Mouse (Mus musculus): ENCODE data around the gene Snx11. TPM values are rescaled to one million over a fixed set of nuclear protein-coding genes. Genes with fewer than 3 reads are reported as not detected.

Gene Snx11
- total and polyA plus RNA-seq, 2 experiments from 2014 or later: 38.9 to 61.9 TPM

- ATAC-seq (ENCODE audit: low FRiP score) (no peak), DNase-seq (ENCODE audit: low spot score) (no peak)
- H3K4me1 ChIP-seq (ENCODE audit: insufficient read depth, low read length): peaks cover 25% of the 10 kb centered on the region
- no peaks in the 10 kb centered on the region for H3K27me3 ChIP-seq (ENCODE audit: insufficient read depth, low read length)
- no peak overlapping the region; the same call in 1 of the 2 replicates for H3K27ac ChIP-seq (ENCODE audit: low read depth, low read length)
- H3K4me2 ChIP-seq (ENCODE audit: low read depth, low read length, poor library complexity, severe bottlenecking): peak overlapping the region; percentile 99
- H3K36me3 ChIP-seq (ENCODE audit: insufficient read depth, low read length): peaks cover 49% of the 10 kb centered on the region
- TF ChIP-seq CTCF (IDR thresholded peaks at IDR 0.05): no peak
- WGBS: 41% methylated on average over 4 of the region's 4 CpGs
- H3K9ac ChIP-seq (replicated peaks; ENCODE audit: low read length, poor library complexity, severe bottlenecking): peak overlapping the region; percentile 79; the same call in 1 of the 2 replicates
- H3K4me3 ChIP-seq (ENCODE audit: low read depth, low read length): peak overlapping the region; percentile 58
- H3K9me3 ChIP-seq (ENCODE audit: low read length): no peaks in the 10 kb centered on the region
These were observed 45.5 kb upstream of the Snx11 start for GRCm38 (mm10) chr11:96822675-96823470.

DNA sequence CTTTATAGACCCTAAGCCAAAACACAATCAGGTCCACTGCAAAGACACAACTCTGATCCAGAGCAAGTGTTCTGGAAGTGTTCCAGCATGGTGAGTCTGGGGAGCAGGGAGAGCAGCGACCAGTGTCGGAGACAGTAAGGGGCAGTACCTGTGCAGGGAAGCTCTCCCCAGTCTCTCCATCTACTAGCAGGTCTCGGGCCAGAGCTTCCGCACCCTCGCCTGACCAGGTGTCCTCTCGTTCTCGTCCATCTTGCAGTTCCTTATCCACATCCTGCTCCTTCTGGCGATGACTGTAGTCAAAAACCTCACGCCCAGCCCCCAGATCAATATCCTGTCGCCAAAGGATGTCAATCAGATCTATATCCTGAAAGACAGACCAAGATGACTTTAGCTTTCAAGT lies 44.6 kb upstream of the Snx11 start:
- Histone ChIP-seq H3K9me3 (ENCODE audit: low read length) (no peaks in the 10 kb centered on the region), H3K4me3 (ENCODE audit: low read depth, low read length) (no peak overlapping the region), H3K4me2 (ENCODE audit: low read depth, low read length, poor library complexity, severe bottlenecking) (no peak overlapping the region), H3K36me3 (ENCODE audit: insufficient read depth, low read length) (peaks cover 52% of the 10 kb centered on the region), H3K27me3 (ENCODE audit: insufficient read depth, low read length) (no peaks in the 10 kb centered on the region), H3K27ac (ENCODE audit: low read depth, low read length) (no peak overlapping the region), H3K4me1 (ENCODE audit: insufficient read depth, low read length) (peaks cover 20% of the 10 kb centered on the region), H3K9ac (replicated peaks; ENCODE audit: low read length, poor library complexity, severe bottlenecking) (no peak overlapping the region)
- DNase-seq (ENCODE audit: low spot score) (no peak), ATAC-seq (ENCODE audit: low FRiP score) (no peak)
- 94% methylated on average over 10 of the region's 10 CpGs for WGBS
- no peak for TF ChIP-seq CTCF (IDR thresholded peaks at IDR 0.05)

DNA sequence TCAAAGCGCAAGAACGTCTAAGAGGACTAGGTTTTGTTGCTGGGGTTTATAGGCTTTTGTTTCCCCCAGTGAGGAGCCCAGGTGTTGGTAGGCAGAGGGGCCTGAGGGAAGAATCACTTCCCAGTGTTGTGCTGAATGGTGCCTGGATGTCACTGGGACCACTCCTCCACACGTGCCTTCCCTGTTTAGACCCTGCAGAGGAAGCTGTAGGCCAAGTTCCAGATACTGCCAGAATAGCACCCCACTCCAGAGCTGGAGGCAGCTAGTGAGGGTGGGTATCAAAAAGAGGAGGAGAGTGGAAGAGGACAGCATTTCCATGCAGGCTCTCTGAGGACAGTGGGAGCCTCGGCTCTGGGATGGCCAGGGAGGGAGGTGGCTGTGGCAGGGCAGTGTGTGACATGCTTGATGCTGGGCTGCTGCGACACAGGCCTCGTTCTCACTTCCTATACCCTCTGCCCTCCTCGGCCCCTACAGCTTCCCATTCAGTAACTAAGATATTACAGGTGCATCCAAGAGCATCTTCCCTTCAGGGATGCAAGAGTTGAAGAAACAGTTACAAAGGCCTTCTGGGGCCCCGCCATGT lies 40.9 kb upstream of the Snx11 start:
- H3K27ac ChIP-seq (ENCODE audit: low read depth, low read length): no peak overlapping the region
- H3K4me1 ChIP-seq (ENCODE audit: insufficient read depth, low read length): no peaks in the 10 kb centered on the region
- H3K9ac ChIP-seq (replicated peaks; ENCODE audit: low read length, poor library complexity, severe bottlenecking): no peak overlapping the region
- H3K36me3 ChIP-seq (ENCODE audit: insufficient read depth, low read length): peaks cover 56% of the 10 kb centered on the region
- H3K4me2 ChIP-seq (ENCODE audit: low read depth, low read length, poor library complexity, severe bottlenecking): no peak overlapping the region
- TF ChIP-seq CTCF (IDR thresholded peaks at IDR 0.05): no peak
- no peak for ATAC-seq (ENCODE audit: low FRiP score)
- H3K4me3 ChIP-seq (ENCODE audit: low read depth, low read length): no peak overlapping the region
- no peak for DNase-seq (ENCODE audit: low spot score)
- H3K27me3 ChIP-seq (ENCODE audit: insufficient read depth, low read length): no peaks in the 10 kb centered on the region
- no peaks in the 10 kb centered on the region for H3K9me3 ChIP-seq (ENCODE audit: low read length)
- 84% methylated on average over 8 of the region's 8 CpGs for WGBS

DNA sequence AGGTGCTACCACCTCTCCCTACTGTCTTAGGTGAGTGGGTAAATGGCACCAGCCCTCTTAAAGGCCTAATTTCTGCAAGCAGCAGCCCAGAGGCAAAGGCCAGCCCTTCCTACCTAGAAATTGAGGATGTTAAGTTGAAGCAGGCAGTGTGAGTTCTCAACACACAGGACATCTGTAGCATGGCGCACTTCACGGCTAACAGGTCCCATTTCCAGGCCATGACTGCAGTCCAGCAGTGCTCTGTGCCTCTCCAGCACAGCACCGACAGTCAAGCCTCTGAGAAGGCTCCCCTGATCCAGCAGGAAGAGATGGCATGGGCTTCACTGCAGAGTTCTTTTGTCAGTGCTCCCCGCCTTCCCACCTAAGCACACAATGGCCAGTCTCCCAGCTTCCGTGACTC lies 39.6 kb upstream of the Snx11 start:
- peaks cover 55% of the 10 kb centered on the region for H3K36me3 ChIP-seq (ENCODE audit: insufficient read depth, low read length)

DNA sequence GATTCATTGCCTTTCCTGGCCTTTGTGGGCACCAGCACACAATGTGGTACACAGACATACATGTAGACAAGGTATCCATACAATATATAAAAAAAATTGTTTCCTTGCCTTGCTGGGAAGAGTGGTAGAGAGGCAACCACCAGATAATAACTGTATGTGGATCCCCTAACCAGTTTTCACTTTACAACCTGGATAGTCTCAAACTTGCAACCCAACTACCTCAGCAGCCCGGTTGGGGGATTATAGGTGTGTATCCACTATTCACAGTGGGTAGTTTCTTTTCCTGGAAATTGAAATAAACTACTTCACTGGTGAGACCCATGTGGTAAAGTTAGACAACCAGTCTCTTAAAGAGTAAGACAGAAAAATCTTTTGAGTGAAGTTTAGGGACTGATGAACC lies 39.1 kb upstream of the Snx11 start:
- Histone ChIP-seq H3K27me3 (ENCODE audit: insufficient read depth, low read length) (no peaks in the 10 kb centered on the region), H3K4me3 (ENCODE audit: low read depth, low read length) (no peak overlapping the region), H3K36me3 (ENCODE audit: insufficient read depth, low read length) (peaks cover 54% of the 10 kb centered on the region), H3K4me1 (ENCODE audit: insufficient read depth, low read length) (no peaks in the 10 kb centered on the region), H3K4me2 (ENCODE audit: low read depth, low read length, poor library complexity, severe bottlenecking) (no peak overlapping the region), H3K9ac (replicated peaks; ENCODE audit: low read length, poor library complexity, severe bottlenecking) (no peak overlapping the region), H3K27ac (ENCODE audit: low read depth, low read length) (no peak overlapping the region), H3K9me3 (ENCODE audit: low read length) (no peaks in the 10 kb centered on the region)
- 100% methylated on average over 1 of the region's 1 CpGs for WGBS
- DNase-seq (ENCODE audit: low spot score) (no peak), ATAC-seq (ENCODE audit: low FRiP score) (no peak)
- TF ChIP-seq CTCF (IDR thresholded peaks at IDR 0.05): no peak

More for the DNA sequence above, 39.6 kb upstream of the Snx11 start:
- no peak overlapping the region for H3K9ac ChIP-seq (replicated peaks; ENCODE audit: low read length, poor library complexity, severe bottlenecking)
- no peak overlapping the region for H3K27ac ChIP-seq (ENCODE audit: low read depth, low read length)
- DNase-seq (ENCODE audit: low spot score) (no peak), ATAC-seq (ENCODE audit: low FRiP score) (no peak)
- H3K4me2 ChIP-seq (ENCODE audit: low read depth, low read length, poor library complexity, severe bottlenecking): no peak overlapping the region
- no peak for TF ChIP-seq CTCF (IDR thresholded peaks at IDR 0.05)
- no peaks in the 10 kb centered on the region for H3K27me3 ChIP-seq (ENCODE audit: insufficient read depth, low read length)
- WGBS: 54% methylated on average over 5 of the region's 5 CpGs
- H3K4me1 ChIP-seq (ENCODE audit: insufficient read depth, low read length): no peaks in the 10 kb centered on the region
- H3K9me3 ChIP-seq (ENCODE audit: low read length): no peaks in the 10 kb centered on the region
- no peak overlapping the region for H3K4me3 ChIP-seq (ENCODE audit: low read depth, low read length)

DNA sequence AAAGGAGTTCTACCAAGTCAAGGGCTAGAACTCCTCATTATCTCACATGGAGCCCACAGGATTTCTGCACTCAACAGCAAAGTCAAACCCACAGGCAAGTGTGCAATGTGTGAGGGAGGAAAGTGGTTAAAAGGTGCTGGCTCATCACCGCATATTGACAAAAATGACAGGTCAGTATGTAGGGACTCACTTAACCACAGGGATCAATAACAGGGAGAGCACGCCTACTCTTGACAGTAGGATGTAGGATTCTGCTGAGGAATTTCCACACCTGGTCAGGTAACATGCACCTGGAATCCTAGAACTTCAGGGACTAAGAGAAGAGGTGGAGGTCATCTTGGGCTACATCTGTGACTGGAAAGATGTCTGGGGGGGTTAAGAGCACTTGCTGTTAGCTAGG lies 38.5 kb upstream of the Snx11 start:
- H3K27me3 ChIP-seq (ENCODE audit: insufficient read depth, low read length): no peaks in the 10 kb centered on the region
- H3K4me3 ChIP-seq (ENCODE audit: low read depth, low read length): no peak overlapping the region
- H3K4me2 ChIP-seq (ENCODE audit: low read depth, low read length, poor library complexity, severe bottlenecking): no peak overlapping the region
- H3K9me3 ChIP-seq (ENCODE audit: low read length): no peaks in the 10 kb centered on the region
- H3K4me1 ChIP-seq (ENCODE audit: insufficient read depth, low read length): no peaks in the 10 kb centered on the region
- no peak overlapping the region for H3K9ac ChIP-seq (replicated peaks; ENCODE audit: low read length, poor library complexity, severe bottlenecking)
- no peak for ATAC-seq (ENCODE audit: low FRiP score)
- 100% methylated on average over 2 of the region's 2 CpGs for WGBS
- no peak for DNase-seq (ENCODE audit: low spot score)
- TF ChIP-seq CTCF (IDR thresholded peaks at IDR 0.05): no peak
- H3K27ac ChIP-seq (ENCODE audit: low read depth, low read length): no peak overlapping the region; the same call in 1 of the 2 replicates
- H3K36me3 ChIP-seq (ENCODE audit: insufficient read depth, low read length): peaks cover 48% of the 10 kb centered on the region
